Mouse (Mus musculus) neural tube, embryonic 13.5 days (tissue): ENCODE data around the gene Sag. TPM values are rescaled to one million over a fixed set of nuclear protein-coding genes. Genes with fewer than 3 reads are reported as not detected.

ENCODE experiments used
- ATAC-seq: fragments of 200-750 bp; cut with Nextera tagmentation; 2 replicates; pipeline ENCODE4 v1.8.0; 2017; ENCODE audit warnings: low read depth, mild to moderate bottlenecking, moderate TSS enrichment, moderate library complexity
- H3K27ac ChIP-seq: fragments of 300-500 bp; sonication (generic); replicated peaks from 2 replicates; pipeline ENCODE4 v1.5.1; 2015; ENCODE audit warnings: moderate library complexity, mild to moderate bottlenecking, inconsistent platforms
- H3K27me3 ChIP-seq: fragments of 300-500 bp; sonication (generic); 2 replicates; pipeline ENCODE4 v1.6.1; 2015; ENCODE audit warnings: mild to moderate bottlenecking, inconsistent platforms
- H3K36me3 ChIP-seq: fragments of 300-500 bp; sonication (generic); 2 replicates; pipeline ENCODE4 v1.6.1; 2015; ENCODE audit warnings: mild to moderate bottlenecking, inconsistent platforms
- H3K4me1 ChIP-seq: fragments of 300-500 bp; sonication (generic); replicated peaks from 2 replicates; pipeline ENCODE4 v1.6.1; 2015; ENCODE audit warnings: inconsistent platforms
- H3K4me2 ChIP-seq: fragments of 300-500 bp; sonication (generic); 2 replicates; pipeline ENCODE4 v1.6.1; 2015; ENCODE audit warnings: inconsistent platforms, mild to moderate bottlenecking, moderate library complexity
- H3K4me3 ChIP-seq: fragments of 300-500 bp; sonication (generic); 2 replicates; pipeline ENCODE4 v1.5.1; 2015; ENCODE audit warnings: mild to moderate bottlenecking, inconsistent platforms
- H3K9ac ChIP-seq: fragments of 300-500 bp; sonication (generic); 2 replicates; pipeline ENCODE4 v1.6.1; 2015; ENCODE audit warnings: moderate library complexity, mild to moderate bottlenecking, inconsistent platforms
- H3K9me3 ChIP-seq: fragments of 300-500 bp; sonication (generic); 2 replicates; pipeline ENCODE4 v1.6.1; 2016; ENCODE audit warnings: inconsistent platforms
- WGBS: fragments of 180-500 bp; shearing (Covaris S2); methylation state at CpG from one replicate; pipeline ENCODE4 v1.1.7; 2015; 5-methylcytosine and 5-hydroxymethylcytosine counted together
- polyA plus RNA-seq: library from polyadenylated mRNA; unstranded; fragments of >200 nt; fragmentation: Nextera tagmentation; extraction: Ambion mirVana; gene quantifications from 2 replicates; pipeline ENCODE4 v1.2.1, GENCODE M21; 2015

Gene Sag
- polyA plus RNA-seq, 1 experiment from 2014 or later, result 1.8 TPM

DNA sequence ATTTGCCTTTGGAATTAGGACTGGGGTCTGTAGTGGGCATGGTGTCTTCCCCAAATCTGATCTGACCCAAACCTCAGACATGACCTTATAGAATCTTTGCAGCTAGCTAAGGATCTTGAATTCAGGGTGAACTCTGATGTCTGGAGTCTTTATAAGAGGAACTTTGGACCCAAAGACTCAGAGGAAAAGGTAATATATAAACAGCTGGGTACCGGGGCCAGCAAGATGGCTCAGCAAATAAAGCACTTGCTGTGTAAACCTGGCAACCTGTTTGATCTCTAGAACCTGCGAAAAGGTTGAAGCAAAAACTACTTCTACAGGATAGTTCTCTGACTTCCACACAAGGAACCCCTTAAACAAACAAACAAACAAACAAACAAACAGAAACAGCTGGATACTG lies 55.0 kb downstream of the Sag start:
- 94% methylated on average over 2 of the region's 2 CpGs for WGBS
- Histone ChIP-seq H3K9ac (no peak overlapping the region), H3K4me1 (peaks cover 29% of the 10 kb centered on the region), H3K4me3 (no peak overlapping the region), H3K9me3 (no peaks in the 10 kb centered on the region), H3K27ac (no peak overlapping the region), H3K36me3 (no peaks in the 10 kb centered on the region), H3K27me3 (no peaks in the 10 kb centered on the region), H3K4me2 (no peak overlapping the region)
- no peak for ATAC-seq

- Histone ChIP-seq H3K4me1 (0 out of 2 replicates have a peak, but pooled peaks cover 10% of the 10 kb centered on the region), H3K27ac (no peak overlapping the region), H3K4me2 (no peak overlapping the region), H3K36me3 (no peaks in the 10 kb centered on the region), H3K4me3 (no peak overlapping the region), H3K9ac (no peak overlapping the region), H3K9me3 (no peaks in the 10 kb centered on the region), H3K27me3 (no peaks in the 10 kb centered on the region)
- ATAC-seq, result no peak
- 75% methylated on average over 3 of the region's 3 CpGs for WGBS
These were observed 60.1 kb downstream of the Sag start for GRCm38 (mm10) chr1:87863602-87864001.

DNA sequence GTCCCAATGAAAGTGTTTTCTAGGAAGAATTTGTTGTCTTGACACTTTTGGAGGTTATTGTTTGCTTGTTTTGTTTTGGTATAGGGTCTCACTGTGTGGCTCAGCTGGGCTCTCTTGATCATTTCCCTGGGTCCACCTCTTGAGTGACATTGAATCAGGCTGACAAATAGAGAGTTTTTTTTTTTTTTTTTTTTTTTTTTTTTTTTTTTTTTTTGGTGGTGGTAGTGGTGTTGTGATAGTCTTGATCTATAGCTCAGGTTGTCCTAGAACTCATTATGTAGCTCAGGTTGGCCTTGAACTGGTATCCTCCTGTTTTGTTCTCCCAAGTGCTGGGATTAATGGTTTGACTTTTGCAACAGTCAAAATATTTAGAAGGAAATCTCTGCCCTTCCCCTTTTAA lies 61.4 kb downstream of the Sag start:
- Histone ChIP-seq H3K27ac (no peak overlapping the region), H3K9me3 (no peaks in the 10 kb centered on the region), H3K9ac (no peak overlapping the region), H3K4me1 (0 out of 2 replicates have a peak, but pooled peaks cover 10% of the 10 kb centered on the region), H3K4me2 (no peak overlapping the region), H3K36me3 (no peaks in the 10 kb centered on the region), H3K27me3 (no peaks in the 10 kb centered on the region), H3K4me3 (no peak overlapping the region)
- no peak for ATAC-seq

DNA sequence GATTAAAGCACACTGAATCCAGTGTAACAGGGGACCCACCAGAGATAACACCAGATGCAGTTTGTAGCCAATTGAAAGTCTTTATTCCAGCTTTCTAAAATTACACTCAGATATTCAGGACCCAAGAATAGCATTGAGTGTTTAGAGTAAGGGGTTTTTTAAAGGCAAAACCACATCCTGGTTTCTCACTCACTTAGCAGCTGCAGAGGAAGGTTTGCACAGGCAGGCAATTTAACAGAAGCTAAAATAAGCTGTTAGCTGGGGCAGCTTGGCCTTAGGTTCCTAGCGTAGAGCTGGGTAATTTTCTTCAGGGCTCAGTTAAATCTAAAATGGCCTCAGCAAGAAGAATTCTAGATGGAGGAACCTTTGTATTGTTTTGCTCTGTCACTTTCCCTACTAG lies 63.2 kb downstream of the Sag start:
- no peak for ATAC-seq

GRCm38 (mm10) chr1:87871546-87871945 lies 68.1 kb downstream of the Sag start:
- Histone ChIP-seq H3K4me1 (peaks cover 4% of the 10 kb centered on the region; the same call in 1 of the 2 replicates), H3K4me3 (no peak overlapping the region), H3K4me2 (no peak overlapping the region), H3K27ac (no peak overlapping the region), H3K9ac (no peak overlapping the region), H3K9me3 (no peaks in the 10 kb centered on the region), H3K36me3 (no peaks in the 10 kb centered on the region), H3K27me3 (no peaks in the 10 kb centered on the region)
- ATAC-seq, result no peak

More for the DNA sequence above, 63.2 kb downstream of the Sag start:
- Histone ChIP-seq H3K36me3 (no peaks in the 10 kb centered on the region), H3K27ac (no peak overlapping the region), H3K9me3 (no peaks in the 10 kb centered on the region), H3K4me1 (0 out of 2 replicates have a peak, but pooled peaks cover 10% of the 10 kb centered on the region), H3K4me2 (no peak overlapping the region), H3K27me3 (no peaks in the 10 kb centered on the region), H3K9ac (no peak overlapping the region), H3K4me3 (no peak overlapping the region)
- WGBS, result 98% methylated on average over 1 of the region's 1 CpGs

GRCm38 (mm10) chr1:87873081-87873480 lies 69.6 kb downstream of the Sag start:
- no peak overlapping the region for H3K27ac ChIP-seq
- no peak overlapping the region for H3K4me3 ChIP-seq
- H3K4me1 ChIP-seq, result peaks cover 15% of the 10 kb centered on the region
- H3K4me2 ChIP-seq, result no peak overlapping the region
- no peaks in the 10 kb centered on the region for H3K36me3 ChIP-seq
- no peaks in the 10 kb centered on the region for H3K27me3 ChIP-seq
- no peak for ATAC-seq
- H3K9ac ChIP-seq, result no peak overlapping the region
- no peaks in the 10 kb centered on the region for H3K9me3 ChIP-seq

DNA sequence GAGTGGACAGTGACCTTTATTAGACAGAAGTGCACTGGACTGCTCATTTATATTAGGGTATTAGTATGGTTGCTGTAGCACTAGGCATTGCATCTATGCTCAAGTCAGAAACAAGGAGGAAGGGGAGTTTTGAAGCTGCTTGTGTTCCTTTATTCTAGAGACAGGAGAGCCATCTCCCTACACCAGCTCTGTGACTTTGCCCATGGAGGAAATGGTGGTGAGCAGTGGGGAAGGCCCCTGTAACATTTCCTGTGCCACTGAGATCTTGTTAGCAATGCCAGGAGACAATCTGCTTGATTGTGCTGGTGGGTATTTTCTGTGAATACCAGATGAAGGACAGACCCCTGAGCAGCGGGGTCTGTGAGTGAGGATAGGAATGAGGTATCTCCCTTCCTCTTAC lies 72.6 kb downstream of the Sag start:
- Histone ChIP-seq H3K27me3 (no peaks in the 10 kb centered on the region), H3K9me3 (no peaks in the 10 kb centered on the region), H3K4me1 (peaks cover 37% of the 10 kb centered on the region), H3K4me2 (no peak overlapping the region), H3K4me3 (no peak overlapping the region), H3K9ac (no peak overlapping the region), H3K36me3 (no peaks in the 10 kb centered on the region), H3K27ac (no peak overlapping the region)
- no peak for ATAC-seq
- WGBS, result 97% methylated on average over 1 of the region's 1 CpGs

DNA sequence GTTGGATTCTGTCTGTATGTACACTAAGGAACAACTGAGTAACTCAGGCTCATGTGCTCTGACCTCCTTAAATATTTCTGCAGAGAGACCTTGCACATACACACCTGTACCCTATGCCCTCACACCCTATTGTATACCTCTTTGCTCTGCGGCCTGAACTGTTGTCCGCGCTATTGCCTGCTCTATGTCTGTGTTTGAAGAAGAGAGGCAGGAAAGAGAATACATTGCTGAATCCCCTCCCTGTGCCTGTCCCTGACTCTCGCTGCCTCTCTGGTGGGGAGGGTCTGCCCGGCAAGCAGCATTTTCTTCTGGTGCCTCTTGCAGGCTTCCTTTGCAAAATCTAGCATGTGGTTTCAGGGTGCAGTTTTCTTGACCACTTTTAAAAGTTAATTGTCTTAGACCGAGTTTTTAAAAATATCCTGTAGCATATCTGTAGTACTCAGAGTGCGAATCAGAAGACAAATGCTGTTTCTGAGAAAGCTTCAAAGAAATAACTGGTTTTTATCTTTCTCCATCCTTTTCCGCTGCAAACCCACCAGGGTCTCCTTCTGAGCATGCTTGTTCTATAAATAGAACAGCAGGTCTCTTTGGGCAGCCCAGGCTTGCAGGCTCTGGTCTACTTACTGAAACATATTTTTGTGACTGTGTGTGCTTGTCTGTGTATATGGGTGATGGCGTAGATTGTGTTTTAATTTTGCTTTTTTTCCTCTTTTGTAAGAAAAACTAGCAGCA lies 74.2 kb downstream of the Sag start:
- H3K36me3 ChIP-seq, result no peaks in the 10 kb centered on the region
- H3K9ac ChIP-seq, result 0 out of 2 replicates have a peak overlapping the region, but pooled peaks have one; percentile 38
- no peaks in the 10 kb centered on the region for H3K27me3 ChIP-seq
- H3K4me1 ChIP-seq, result peaks cover 37% of the 10 kb centered on the region
- WGBS, result 80% methylated on average over 9 of the region's 9 CpGs
- no peaks in the 10 kb centered on the region for H3K9me3 ChIP-seq
- H3K27ac ChIP-seq, result no peak overlapping the region
- ATAC-seq, result no peak
- no peak overlapping the region for H3K4me3 ChIP-seq
- H3K4me2 ChIP-seq, result no peak overlapping the region

- 90% methylated on average over 3 of the region's 3 CpGs for WGBS
- Histone ChIP-seq H3K4me2 (no peak overlapping the region), H3K9me3 (no peaks in the 10 kb centered on the region), H3K4me1 (peaks cover 37% of the 10 kb centered on the region), H3K27ac (no peak overlapping the region), H3K36me3 (peaks cover 9% of the 10 kb centered on the region), H3K27me3 (no peaks in the 10 kb centered on the region), H3K4me3 (no peak overlapping the region), H3K9ac (no peak overlapping the region)
- ATAC-seq, result no peak
These were observed 75.6 kb downstream of the Sag start for GRCm38 (mm10) chr1:87879034-87879433.

DNA sequence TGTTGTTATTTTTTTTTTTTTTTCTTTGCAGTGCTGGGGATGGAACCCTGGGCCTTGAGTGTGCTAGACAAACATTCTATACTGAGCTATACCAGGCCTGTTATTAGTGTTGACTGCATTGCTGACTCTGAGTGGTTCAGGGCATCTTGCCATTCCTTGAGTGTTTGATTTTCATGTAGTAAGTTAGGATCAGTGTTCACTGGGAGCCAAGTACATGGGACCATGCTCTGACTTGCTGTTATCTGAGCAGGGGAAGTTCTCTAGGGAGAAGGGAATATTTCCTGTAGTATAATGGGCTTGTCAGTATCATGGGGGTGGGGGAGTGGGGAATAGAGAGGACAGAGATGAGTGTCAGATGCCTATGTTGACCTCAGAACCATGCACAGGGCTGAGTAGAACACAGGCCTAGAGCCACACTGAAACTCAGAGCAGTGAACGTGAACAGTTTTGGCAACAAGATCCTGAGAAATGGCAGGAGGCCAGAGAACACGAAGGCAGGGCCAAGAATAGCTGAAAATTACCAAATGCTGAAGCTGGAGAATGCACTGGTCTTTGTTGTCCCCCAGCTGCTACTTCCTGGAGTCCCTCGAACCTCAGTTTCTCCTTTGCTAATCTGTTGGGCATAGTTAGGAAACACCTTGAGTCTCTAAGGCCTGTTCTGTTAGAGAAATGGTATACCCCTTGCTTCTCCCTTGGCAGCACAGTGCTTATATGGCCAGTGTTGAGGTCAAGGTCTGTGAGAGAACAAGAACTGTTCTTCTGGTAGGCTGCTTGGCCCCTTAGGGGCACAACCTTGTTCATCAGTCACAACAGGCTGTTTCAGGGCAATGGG lies 76.2 kb downstream of the Sag start:
- H3K27me3 ChIP-seq, result no peaks in the 10 kb centered on the region
- H3K4me1 ChIP-seq, result peaks cover 33% of the 10 kb centered on the region
- no peaks in the 10 kb centered on the region for H3K9me3 ChIP-seq
- H3K27ac ChIP-seq, result peak overlapping the region; percentile 39; the same call in 1 of the 2 replicates
- H3K36me3 ChIP-seq, result peaks cover 14% of the 10 kb centered on the region
- WGBS, result 49% methylated on average over 3 of the region's 3 CpGs
- H3K4me2 ChIP-seq, result no peak overlapping the region
- peak; percentile 43; the same call in 1 of the 2 replicates for ATAC-seq
- no peak overlapping the region for H3K4me3 ChIP-seq
- no peak overlapping the region for H3K9ac ChIP-seq

DNA sequence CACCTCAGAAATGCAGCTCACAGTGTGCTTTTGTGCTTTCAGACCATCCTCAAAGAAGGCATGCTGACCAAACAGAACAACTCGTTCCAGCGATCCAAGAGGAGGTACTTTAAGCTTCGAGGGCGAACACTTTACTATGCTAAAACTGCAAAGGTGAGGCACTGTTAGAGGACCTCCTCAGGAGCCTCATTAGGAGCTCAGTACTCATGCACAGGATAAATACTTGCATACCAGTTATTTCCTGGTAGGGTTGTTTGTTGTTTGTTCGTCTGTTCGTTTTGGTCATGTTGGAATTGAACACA lies 76.8 kb downstream of the Sag start:
- Histone ChIP-seq H3K9me3 (no peaks in the 10 kb centered on the region), H3K4me3 (no peak overlapping the region), H3K4me1 (peaks cover 33% of the 10 kb centered on the region), H3K27me3 (no peaks in the 10 kb centered on the region), H3K36me3 (peaks cover 17% of the 10 kb centered on the region), H3K27ac (peak overlapping the region; percentile 39; the same call in 1 of the 2 replicates), H3K4me2 (no peak overlapping the region), H3K9ac (no peak overlapping the region)
- WGBS, result 82% methylated on average over 6 of the region's 6 CpGs
- ATAC-seq, result no peak

GRCm38 (mm10) chr1:87880856-87881255 lies 77.4 kb downstream of the Sag start:
- Histone ChIP-seq H3K4me3 (no peak overlapping the region), H3K9ac (no peak overlapping the region), H3K4me2 (no peak overlapping the region), H3K9me3 (no peaks in the 10 kb centered on the region), H3K27me3 (no peaks in the 10 kb centered on the region), H3K27ac (no peak overlapping the region), H3K36me3 (peaks cover 21% of the 10 kb centered on the region), H3K4me1 (peaks cover 33% of the 10 kb centered on the region)
- WGBS, result 61% methylated on average over 2 of the region's 2 CpGs
- ATAC-seq, result no peak
